Mouse (Mus musculus) frontal cortex, postnatal 25 days (tissue): ENCODE measurements around the gene Scrg1.
"Not testable (repeated sequence)": the region's sequence is repeated elsewhere in the genome, so short reads cannot be mapped to it uniquely, and the experiment has no call there.

Experiments used
- DNase-seq, 2 experiments: peaks; one replicate each; pipeline ENCODE4 v3.0.0; 2022; ENCODE audit warnings: low spot score in 2 of 2

Gene Scrg1

GRCm38 (mm10) chr8:57453361-57453760 is 2.4 kb upstream of the Scrg1 start:
- no peak for DNase-seq

GRCm38 (mm10) chr8:57457152-57457551 is 1.4 kb downstream of the Scrg1 start:
- no peak for DNase-seq

GRCm38 (mm10) chr8:57457942-57458341 is 2.2 kb downstream of the Scrg1 start:
- no peak for DNase-seq

GRCm38 (mm10) chr8:57462839-57463238 is 7.1 kb downstream of the Scrg1 start:
- DNase-seq: no peak

GRCm38 (mm10) chr8:57463757-57464156 is 8.0 kb downstream of the Scrg1 start:
- DNase-seq: no peak

- no peak for DNase-seq
Observed at GRCm38 (mm10) chr8:57468624-57469023, 12.9 kb downstream of the Scrg1 start.

DNA sequence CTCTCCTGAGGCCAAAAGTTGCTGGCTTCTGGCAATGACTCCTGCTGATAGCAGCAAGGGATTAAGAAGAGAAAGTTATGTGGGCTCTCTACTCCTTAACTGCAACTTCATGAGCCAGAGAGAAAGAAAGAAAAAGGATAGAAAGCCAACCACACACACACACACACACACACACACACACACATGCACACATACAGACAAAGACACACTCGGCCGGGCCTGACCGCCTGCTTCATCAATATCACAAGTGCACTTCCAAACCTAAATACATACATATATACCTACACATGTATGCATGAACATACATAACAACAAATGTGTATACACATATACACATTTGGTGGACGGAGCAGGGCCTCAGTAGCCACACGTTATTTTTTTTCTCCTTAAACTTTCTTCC is 15.1 kb downstream of the Scrg1 start:
- DNase-seq: no peak

- DNase-seq: no peak
Observed at GRCm38 (mm10) chr8:57473751-57474150, 18.0 kb downstream of the Scrg1 start.

DNA sequence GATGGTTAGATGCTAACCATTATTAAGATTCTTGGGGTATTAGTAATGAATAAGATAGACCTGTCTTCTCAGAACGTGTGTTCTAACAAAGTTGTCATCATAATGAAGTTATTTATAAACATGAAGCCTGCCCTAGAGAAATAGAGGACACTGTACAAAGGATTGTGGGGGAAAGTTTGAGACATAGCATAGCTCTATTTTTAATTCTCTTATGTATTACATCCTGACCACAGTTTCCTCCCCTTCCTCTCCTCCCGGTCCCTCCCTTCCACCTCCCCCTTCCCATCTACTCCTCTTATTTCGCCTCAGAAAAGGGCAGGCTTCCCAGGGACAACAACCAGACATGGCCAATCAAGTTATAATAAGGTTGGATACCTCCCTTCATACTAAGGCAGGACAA is 22.7 kb downstream of the Scrg1 start:
- DNase-seq: no peak

DNA sequence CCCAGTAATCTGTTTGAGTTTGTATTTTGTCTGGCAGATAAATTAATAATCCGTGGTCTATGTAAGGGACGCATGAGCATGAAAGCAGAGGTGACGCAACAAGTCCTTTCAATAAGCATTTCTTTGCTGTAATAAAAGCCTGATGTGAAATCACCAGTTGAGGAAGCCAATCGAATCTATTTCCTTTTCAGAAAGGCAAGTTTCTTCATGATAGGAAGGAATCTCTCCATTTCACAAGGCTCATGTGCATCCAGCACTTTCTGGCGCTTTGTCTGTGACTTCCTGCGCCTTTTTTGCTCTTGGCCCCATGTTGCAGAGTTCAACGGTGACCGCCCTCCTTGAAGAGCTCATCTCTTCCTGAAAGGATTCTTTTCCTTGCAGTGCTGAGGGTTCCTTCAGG is 24.0 kb downstream of the Scrg1 start:
- no peak for DNase-seq

DNA sequence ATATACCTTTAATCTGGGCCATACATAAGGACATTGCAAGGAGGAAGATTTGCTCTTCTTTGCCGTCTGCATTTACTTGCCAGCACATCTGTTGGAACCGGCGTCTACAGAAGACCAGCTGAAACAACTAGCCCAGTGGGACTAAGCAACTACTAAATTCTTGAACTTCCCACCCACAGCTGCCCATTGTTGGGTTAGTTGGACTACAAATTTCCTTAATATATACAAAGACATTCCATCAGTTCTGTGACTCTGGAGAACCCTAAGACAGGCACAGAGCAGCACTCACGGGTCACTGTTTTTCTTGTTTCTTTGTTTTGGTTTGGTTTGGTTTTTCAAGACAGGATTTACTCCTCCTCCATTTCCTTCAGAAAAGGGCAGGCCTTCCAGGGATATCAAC is 24.9 kb downstream of the Scrg1 start:
- no peak for DNase-seq

DNA sequence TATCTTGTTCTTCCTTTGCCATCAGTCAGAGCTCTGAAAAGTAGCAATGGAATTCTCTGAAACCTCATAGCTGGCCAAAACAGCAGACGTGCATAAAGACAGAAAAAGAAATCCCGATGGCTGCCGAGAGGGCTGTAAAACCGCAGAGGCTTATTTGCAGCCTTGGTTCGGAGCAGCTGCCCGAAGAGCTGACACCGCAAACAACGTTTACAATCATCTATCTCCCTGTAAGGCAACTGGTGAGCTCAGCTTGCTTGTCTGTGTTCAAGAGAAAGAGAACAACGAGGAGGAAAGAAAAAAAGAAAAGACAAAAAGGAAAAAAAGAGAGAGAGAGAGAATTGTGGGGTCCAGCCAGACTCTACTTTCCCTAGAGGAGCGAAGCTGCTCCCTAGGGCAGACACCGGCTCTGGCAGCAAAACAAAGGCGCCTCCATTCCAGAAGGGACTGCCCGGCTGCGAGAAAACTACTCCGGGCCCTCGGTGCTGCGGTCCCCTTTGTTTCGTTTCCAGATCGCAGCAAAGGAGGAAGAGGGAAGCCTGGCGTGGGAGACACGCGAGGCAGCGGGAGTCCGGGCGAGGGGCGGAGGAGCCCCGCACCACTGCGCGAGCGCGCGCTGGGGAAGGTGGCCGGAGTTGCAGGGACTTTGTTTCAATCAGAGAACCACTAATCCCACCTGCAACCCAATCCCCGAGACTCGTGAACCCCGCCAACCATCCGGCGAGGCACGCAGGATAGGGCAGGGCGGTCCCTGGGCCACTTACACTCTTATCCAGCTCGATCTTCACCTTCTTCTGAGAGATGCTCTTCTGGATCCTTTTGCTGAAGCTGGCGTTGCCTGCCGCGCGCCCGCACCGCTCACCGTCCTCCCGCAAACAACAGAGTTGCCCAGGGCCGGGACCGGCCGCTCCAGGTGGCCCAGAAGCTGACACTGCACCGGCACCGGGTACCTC is 31.0 kb downstream of the Scrg1 start:
- peak; percentile 31 to 44 for DNase-seq

DNA sequence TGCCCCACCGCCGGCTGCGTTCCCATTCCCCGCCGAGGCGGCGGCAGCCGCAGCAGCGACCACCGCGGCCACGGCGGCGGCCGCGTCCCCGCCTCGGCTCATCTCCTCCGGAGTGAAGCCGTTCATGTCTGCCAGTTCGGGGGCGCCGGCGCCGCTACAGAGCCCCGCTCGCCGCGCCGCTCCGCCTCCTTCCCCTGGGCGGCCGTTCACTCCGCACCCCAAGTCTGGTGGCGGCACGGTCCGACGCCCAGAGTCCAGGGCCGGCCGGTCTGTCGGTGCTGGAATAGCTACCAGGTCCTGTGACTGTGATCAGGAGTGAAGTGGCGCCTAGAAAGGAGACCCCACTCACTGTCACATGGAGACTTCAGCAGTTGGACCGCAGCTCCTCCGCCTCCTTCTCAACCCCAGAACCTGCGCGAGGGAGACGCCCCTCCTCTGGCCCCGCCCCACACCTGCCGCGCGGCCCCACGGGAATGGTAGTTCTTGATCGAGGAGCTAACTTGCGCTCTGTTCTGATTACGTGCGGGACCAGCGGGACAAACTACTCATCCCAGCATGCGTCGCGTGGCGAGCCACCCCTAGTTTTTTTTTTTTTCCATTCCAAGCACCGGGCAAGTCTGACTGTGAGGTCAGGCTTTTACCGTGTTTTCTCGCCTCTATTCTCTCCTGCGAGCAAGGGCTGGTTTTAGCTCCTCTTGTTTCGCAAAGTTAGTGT is 31.9 kb downstream of the Scrg1 start, which contains the start of gene Sap30:
Gene Sap30 (minus strand): TSS at position 420 of the 715 bp plus-strand sequence.
- DNase-seq: peak; percentile 92 to 95

- peak in 1 of 2 experiments; percentile 19 for DNase-seq
Observed at GRCm38 (mm10) chr8:57488312-57488765, 32.6 kb downstream of the Scrg1 start.

DNA sequence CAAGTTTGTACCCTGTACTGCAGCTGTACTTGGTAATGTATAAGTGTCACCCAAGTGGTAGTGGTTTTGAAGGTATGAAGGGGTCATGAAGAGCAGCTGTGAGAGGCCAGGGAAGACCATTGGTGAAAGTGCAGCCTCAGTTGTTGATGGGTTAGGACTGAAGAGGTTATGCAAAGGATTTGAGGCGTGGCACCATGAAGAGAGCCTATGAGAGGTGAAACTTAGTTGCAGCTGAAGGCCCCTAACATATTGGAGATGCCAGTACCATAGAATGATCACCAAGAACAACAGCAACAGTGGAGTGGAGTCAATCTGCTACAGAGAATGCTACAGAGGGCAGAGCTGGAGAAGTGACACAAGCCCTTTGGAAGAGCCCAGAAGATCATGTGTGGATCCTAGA is 33.6 kb downstream of the Scrg1 start:
- no peak for DNase-seq

- no peak for DNase-seq
Observed at GRCm38 (mm10) chr8:57489896-57490295, 34.2 kb downstream of the Scrg1 start.

- DNase-seq: no peak
Observed at GRCm38 (mm10) chr8:57491873-57492272, 36.1 kb downstream of the Scrg1 start.

DNA sequence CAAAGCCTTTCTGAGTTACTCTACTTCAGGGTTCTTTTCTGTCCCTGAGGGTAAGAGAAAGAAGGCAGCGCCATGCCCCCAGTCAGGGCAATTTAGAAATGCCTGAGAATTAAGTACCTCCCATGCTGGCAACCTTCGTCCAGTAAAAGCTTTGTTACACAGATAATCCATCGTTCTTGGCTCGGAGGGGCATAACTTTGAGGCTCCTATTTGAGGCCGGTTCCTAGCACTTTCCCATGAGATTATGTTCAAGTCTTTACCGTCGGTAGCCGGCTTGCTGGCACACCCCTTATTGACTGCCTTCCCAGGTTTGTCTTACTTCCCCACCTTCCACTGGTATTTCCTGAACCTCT is 42.7 kb downstream of the Scrg1 start:
- DNase-seq: no peak

DNA sequence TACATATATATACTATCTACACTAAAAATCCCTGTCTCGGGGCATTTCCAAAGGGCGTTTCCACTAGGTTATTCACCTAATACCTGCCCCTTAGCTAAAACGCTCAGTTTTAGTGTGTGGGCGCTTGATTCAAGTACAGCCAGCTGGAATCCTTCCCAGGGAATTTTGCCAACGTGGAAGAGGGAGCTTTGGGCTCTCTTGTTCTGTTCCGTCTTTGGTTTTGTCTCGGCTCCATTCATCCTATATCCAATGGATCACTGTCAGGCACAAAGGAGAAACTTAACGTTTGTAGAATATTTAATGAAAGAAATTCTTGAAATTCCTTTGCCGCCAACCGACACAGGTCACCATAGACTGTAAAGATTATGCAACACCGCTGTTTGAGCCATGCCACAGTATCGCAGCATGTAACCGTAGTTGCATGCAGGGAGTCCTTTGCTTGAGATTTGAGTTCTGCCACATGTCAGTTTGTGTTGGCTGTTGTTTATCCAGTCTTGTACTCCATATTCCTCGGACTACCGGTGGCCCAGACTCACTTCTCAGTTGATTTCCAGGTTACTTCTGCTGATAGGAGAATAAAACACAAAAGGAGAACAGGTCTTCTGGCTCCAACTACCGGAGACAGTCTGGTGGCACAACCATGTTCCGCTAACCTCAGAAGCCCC is 43.3 kb downstream of the Scrg1 start:
- no peak for DNase-seq

- DNase-seq: peak; percentile 43 to 63
Observed at GRCm38 (mm10) chr8:57503641-57504040, 47.9 kb downstream of the Scrg1 start.

- DNase-seq: not testable (repeated sequence)
Observed at GRCm38 (mm10) chr8:57505500-57505899, 49.8 kb downstream of the Scrg1 start.

- no peak for DNase-seq
Observed at GRCm38 (mm10) chr8:57507556-57508063, 51.9 kb downstream of the Scrg1 start.
